Mouse (Mus musculus) small intestine, adult 10 weeks (tissue): ENCODE results near the gene Cyp1a1. TPM values are rescaled to one million over a fixed set of nuclear protein-coding genes. Genes with fewer than 3 reads are reported as not detected.

Experiments used
- polyA plus RNA-seq: library from polyadenylated mRNA; stranded (reverse); fragments of 350-450 nt; fragmentation: Illumina TruSeq; extraction: RNeasy Lipid Tissue Mini Kit (QIAGEN cat#74804); gene quantifications from one replicate; pipeline ENCODE4 v1.2.3, GENCODE M21; 2014; ENCODE audit warnings: low replicate concordance

Gene Cyp1a1
- polyA plus RNA-seq, result 25.2 TPM

GRCm38 (mm10) chr9:57687751-57688150 is at the start of gene Cyp1a1:
Gene Cyp1a1 (plus strand): TSS chr9:57687928.

GRCm38 (mm10) chr9:57653283-57653682 is 34.4 kb upstream of the Cyp1a1 start, which contains the start of gene Csk:
Gene Csk (minus strand): TSS chr9:57653631.

GRCm38 (mm10) chr9:57683520-57683919 is 4.2 kb upstream of the Cyp1a1 start, which contains the start of gene Cyp1a2:
Gene Cyp1a2 (minus strand): TSS chr9:57683703.

GRCm38 (mm10) chr9:57708068-57708719 is 20.5 kb downstream of the Cyp1a1 start, which contains the start of gene Edc3:
Gene Edc3 (plus strand): TSS chr9:57708540.

Other genes with a start within 250 kb of the Cyp1a1 start
- gene Ppcdc, start 247.8 kb upstream of the Cyp1a1 start, polyA plus RNA-seq, result 5.2 TPM
- gene Scamp5, start 219.9 kb upstream of the Cyp1a1 start, polyA plus RNA-seq, result 31.5 TPM
- gene Rpp25, start 183.9 kb upstream of the Cyp1a1 start, polyA plus RNA-seq, result not detected
- 976 TPM for gene Cox5a, start 166.7 kb upstream of the Cyp1a1 start, polyA plus RNA-seq
- gene Fam219b, start 150.4 kb upstream of the Cyp1a1 start, polyA plus RNA-seq, result 1.4 TPM
- 15.0 TPM for gene Mpi, start 135.2 kb upstream of the Cyp1a1 start, polyA plus RNA-seq
- gene Scamp2, start 127.0 kb upstream of the Cyp1a1 start, polyA plus RNA-seq, result 22.5 TPM
- gene Ulk3, start 98.5 kb upstream of the Cyp1a1 start, polyA plus RNA-seq, result 8.7 TPM
- gene Cplx3, start 81.6 kb upstream of the Cyp1a1 start, polyA plus RNA-seq, result not detected
- gene Lman1l, start 67.2 kb upstream of the Cyp1a1 start, polyA plus RNA-seq, result not detected
- 3.2 TPM for gene Csk, start 34.3 kb upstream of the Cyp1a1 start, polyA plus RNA-seq
- gene Cyp1a2, start 4.2 kb upstream of the Cyp1a1 start, polyA plus RNA-seq, result not detected
- gene Edc3, start 20.6 kb downstream of the Cyp1a1 start, polyA plus RNA-seq, result 3.2 TPM
- 52.7 TPM for gene Clk3, start 77.9 kb downstream of the Cyp1a1 start, polyA plus RNA-seq
- gene Arid3b, start 148.9 kb downstream of the Cyp1a1 start, polyA plus RNA-seq, result 3.3 TPM
- gene Ubl7, start 223.1 kb downstream of the Cyp1a1 start, polyA plus RNA-seq, result 23.2 TPM